Mouse (Mus musculus): Measurements from ENCODE around the gene Dkk1.

Dkk1 gene

GRCm38 (mm10) chr19:30549044-30549853 is at the start of gene Dkk1:
Gene Dkk1 (minus strand): TSS chr19:30549665.
- in situ Hi-C loops (cut with MboI, MseI), result loop anchor here in 1 of 2 experiments (25.0 kb wide), 1 partner anchor 1263 kb away; no protein-coding TSS in a partner anchor

- in situ Hi-C loops (cut with MboI, MseI), result no loop called here
Observed at GRCm38 (mm10) chr19:30586366-30586765, 36.9 kb upstream of the Dkk1 start.

GRCm38 (mm10) chr19:30564516-30564915 is 15.1 kb upstream of the Dkk1 start:
- in situ Hi-C loops (cut with MboI, MseI), result no loop called here

GRCm38 (mm10) chr19:30563876-30564275 is 14.4 kb upstream of the Dkk1 start:
- in situ Hi-C loops (cut with MboI, MseI), result no loop called here

- in situ Hi-C loops (cut with MboI, MseI), result no loop called here
Observed at GRCm38 (mm10) chr19:30558024-30558423, 8.6 kb upstream of the Dkk1 start.

- in situ Hi-C loops (cut with MboI, MseI), result loop anchor here (5.0 kb wide), 1 partner anchor 307 kb away; no protein-coding TSS in a partner anchor
Observed at GRCm38 (mm10) chr19:30554467-30554881, 5.0 kb upstream of the Dkk1 start.

- in situ Hi-C loops (cut with MboI, MseI), result loop anchor here (5.0 kb wide), 1 partner anchor 306 kb away; no protein-coding TSS in a partner anchor
Observed at GRCm38 (mm10) chr19:30553740-30554139, 4.3 kb upstream of the Dkk1 start.

GRCm38 (mm10) chr19:30552260-30552659 is 2.8 kb upstream of the Dkk1 start:
- in situ Hi-C loops (cut with MboI, MseI), result loop anchor here (5.0 kb wide), 1 partner anchor 305 kb away; no protein-coding TSS in a partner anchor

GRCm38 (mm10) chr19:30549854-30550647 is 586 bp upstream of the Dkk1 start:
- in situ Hi-C loops (cut with MboI, MseI), result loop anchor here (5.0 to 25.0 kb wide), 2 partner anchors 303 to 1262 kb away; no protein-coding TSS in a partner anchor

GRCm38 (mm10) chr19:30548411-30549043 is 938 bp downstream of the Dkk1 start:
- in situ Hi-C loops (cut with MboI, MseI), result loop anchor here in 1 of 2 experiments (25.0 kb wide), 1 partner anchor 1264 kb away; no protein-coding TSS in a partner anchor

GRCm38 (mm10) chr19:30539365-30539941 is 10.0 kb downstream of the Dkk1 start:
- in situ Hi-C loops (cut with MboI, MseI), result loop anchor here in 1 of 2 experiments (25.0 kb wide), 1 partner anchor 1273 kb away; no protein-coding TSS in a partner anchor

GRCm38 (mm10) chr19:30516771-30517170 is 32.7 kb downstream of the Dkk1 start:
- in situ Hi-C loops (cut with MboI, MseI), result no loop called here

- in situ Hi-C loops (cut with MboI, MseI), result no loop called here
Observed at GRCm38 (mm10) chr19:30510481-30510880, 39.0 kb downstream of the Dkk1 start.

GRCm38 (mm10) chr19:30505497-30505896 is 44.0 kb downstream of the Dkk1 start:
- in situ Hi-C loops (cut with MboI, MseI), result no loop called here

All from T-helper 17 cell (primary cell).